Mouse (Mus musculus): ENCODE data around the gene Gmip.

DNA sequence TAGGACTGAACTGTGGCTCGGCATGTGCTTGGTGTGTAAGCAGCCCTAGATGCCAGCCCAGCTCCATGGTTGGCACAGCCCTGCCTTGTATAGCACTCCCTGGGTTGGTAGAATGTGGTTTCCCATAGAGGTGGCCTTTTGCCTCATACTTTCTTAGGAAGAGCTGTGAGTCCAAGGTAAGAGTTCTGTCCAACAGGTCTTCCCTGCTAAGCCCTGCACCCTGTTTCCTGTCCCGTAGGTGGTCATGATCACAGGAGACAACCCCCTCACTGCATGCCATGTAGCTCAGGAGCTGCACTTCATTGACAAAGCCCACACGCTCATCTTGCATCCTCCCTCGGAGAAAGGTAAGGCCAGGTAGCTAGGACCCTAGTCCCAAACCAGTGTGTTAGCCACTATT, 6.7 kb upstream of the Gmip start:
- TF ChIP-seq CTCF (IDR thresholded peaks at IDR 0.05; ENCODE audit: insufficient read depth, low read depth, low read length) (no peak), POLR2A (IDR thresholded peaks at IDR 0.05; ENCODE audit: insufficient read depth, low read depth, low read length) (no peak)
